Mouse (Mus musculus) limb, embryonic 10.5 days (tissue): ENCODE data around the gene Cdc34. TPM values are rescaled to one million over a fixed set of nuclear protein-coding genes. Genes with fewer than 3 reads are reported as not detected.

Experiments
- polyA plus RNA-seq: library from polyadenylated mRNA; unstranded; fragments of >200 nt; fragmentation: Nextera tagmentation; extraction: Ambion mirVana; gene quantifications from 2 replicates; pipeline ENCODE4 v1.2.1, GENCODE M21; 2016

The Cdc34 gene
- polyA plus RNA-seq, 1 experiment from 2014 or later = 209 TPM

Other genes starting within 250 kb of the Cdc34 start
- not detected in 2 replicates for gene Vmn2r83, start 213.5 kb upstream of the Cdc34 start, polyA plus RNA-seq
- gene Plpp2, start 148.4 kb upstream of the Cdc34 start, polyA plus RNA-seq = 26.6 and 29.3 TPM in 2 replicates
- 71.3 and 79.8 TPM in 2 replicates for gene Mier2, start 127.0 kb upstream of the Cdc34 start, polyA plus RNA-seq
- not detected in 2 replicates for gene Theg, start 94.9 kb upstream of the Cdc34 start, polyA plus RNA-seq
- gene C2cd4c, start 68.2 kb upstream of the Cdc34 start, polyA plus RNA-seq = not detected in 2 replicates
- gene Shc2, start 44.3 kb upstream of the Cdc34 start, polyA plus RNA-seq = 7.8 and 8.6 TPM in 2 replicates
- gene Odf3l2, start 36.5 kb upstream of the Cdc34 start, polyA plus RNA-seq = not detected in 2 replicates
- gene Madcam1, start 17.6 kb upstream of the Cdc34 start, polyA plus RNA-seq = 3.7 and 6.4 TPM in 2 replicates
- gene Tpgs1, start 12.8 kb upstream of the Cdc34 start, polyA plus RNA-seq = 68.0 and 73.0 TPM in 2 replicates
- gene Gzmm, start 6.8 kb downstream of the Cdc34 start, polyA plus RNA-seq = 0.76 and 0.94 TPM in 2 replicates
- 642 and 664 TPM in 2 replicates for gene Bsg, start 22.3 kb downstream of the Cdc34 start, polyA plus RNA-seq
- 0.04 TPM in 1 of 2 replicates, not detected in the other for gene Hcn2, start 34.4 kb downstream of the Cdc34 start, polyA plus RNA-seq
- gene Polrmt, start 64.4 kb downstream of the Cdc34 start, polyA plus RNA-seq = 58.6 and 61.2 TPM in 2 replicates
- gene Fgf22, start 72.9 kb downstream of the Cdc34 start, polyA plus RNA-seq = 0.28 and 0.65 TPM in 2 replicates
- gene Rnf126, start 84.8 kb downstream of the Cdc34 start, polyA plus RNA-seq = 141 and 151 TPM in 2 replicates
- 1.8 and 2.3 TPM in 2 replicates for gene Fstl3, start 95.1 kb downstream of the Cdc34 start, polyA plus RNA-seq
- gene Prss57, start 108.8 kb downstream of the Cdc34 start, polyA plus RNA-seq = 0.19 TPM in 1 of 2 replicates, not detected in the other
- 121 and 126 TPM in 2 replicates for gene Palm, start 111.4 kb downstream of the Cdc34 start, polyA plus RNA-seq
- 0.60 TPM in 1 of 2 replicates, not detected in the other for gene Misp, start 138.8 kb downstream of the Cdc34 start, polyA plus RNA-seq
- gene Ptbp1, start 172.2 kb downstream of the Cdc34 start, polyA plus RNA-seq = 485 and 494 TPM in 2 replicates
- gene Prtn3, start 192.3 kb downstream of the Cdc34 start, polyA plus RNA-seq = 9.1 and 15.3 TPM in 2 replicates
- 108 and 140 TPM in 2 replicates for gene Plppr3, start 192.4 kb downstream of the Cdc34 start, polyA plus RNA-seq
- gene Elane, start 204.1 kb downstream of the Cdc34 start, polyA plus RNA-seq = not detected in 2 replicates
- gene Cfd, start 208.7 kb downstream of the Cdc34 start, polyA plus RNA-seq = not detected in 2 replicates
- gene Med16, start 226.7 kb downstream of the Cdc34 start, polyA plus RNA-seq = 63.6 and 67.1 TPM in 2 replicates
- not detected in 2 replicates for gene Gm26602, start 228.7 kb downstream of the Cdc34 start, polyA plus RNA-seq
- 0.31 and 0.49 TPM in 2 replicates for gene Kiss1r, start 234.8 kb downstream of the Cdc34 start, polyA plus RNA-seq
- gene R3hdm4, start 239.0 kb downstream of the Cdc34 start, polyA plus RNA-seq = 116 and 143 TPM in 2 replicates
- gene Arid3a, start 244.8 kb downstream of the Cdc34 start, polyA plus RNA-seq = 18.2 and 29.4 TPM in 2 replicates